Comparison of ENCODE assay signal across 9 mouse cellular contexts in the genomic region with DNA sequence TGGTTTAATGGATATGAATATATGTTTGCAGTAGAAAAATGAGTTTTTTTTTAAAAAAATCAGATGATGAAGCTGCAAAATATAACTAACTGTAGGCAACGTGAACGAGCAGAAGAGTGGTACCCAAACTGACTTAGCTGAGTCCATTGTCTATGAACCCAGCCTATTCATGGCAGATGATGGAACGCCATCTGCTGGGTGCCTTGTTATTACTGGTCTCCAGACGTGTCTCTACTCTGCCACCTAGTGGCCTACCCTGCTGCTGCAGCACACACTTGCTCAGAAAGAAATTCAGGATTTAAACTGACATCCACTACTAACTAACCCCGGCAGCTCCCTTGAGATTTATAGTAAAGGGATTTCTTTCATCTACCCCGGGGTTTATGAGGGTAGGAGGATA.
A peak's percentile ranks its signal among the peaks of the same experiment; 100 is the strongest.
DNase-seq lines count a peak whose midpoint lies in the region; ATAC-seq and TF ChIP-seq lines count a peak whose summit lies in the region.
"Had no signal": no experiment of that assay in that cellular context is flagged by ENCODE, and none has a peak within 500 bp of the region (broad histone marks: within the 10 kb centered on the region; RNA-seq: fewer than 3 reads in every experiment).

No protein-coding gene starts in this region.

- no peaks in the 10 kb centered on the region for H3K36me3 ChIP-seq in MEL (ENCODE audit: control insufficient read depth in 1 of 2, insufficient read depth in 2 of 2, low read length in 2 of 2)
- H3K36me3 ChIP-seq in forebrain, embryonic 13.5 days (ENCODE audit: poor library complexity, severe bottlenecking), result no peaks in the 10 kb centered on the region
- H3K36me3 ChIP-seq in hindbrain, embryonic 11.5 days (ENCODE audit: control insufficient read depth, insufficient read depth, low read length), result no peaks in the 10 kb centered on the region
- H3K36me3 ChIP-seq: liver, embryonic 15.5 days had no signal

- no peaks in the 10 kb centered on the region for H3K27me3 ChIP-seq in MEL (ENCODE audit: control insufficient read depth in 1 of 2, insufficient read depth in 2 of 2, low read length in 2 of 2)
- no peaks in the 10 kb centered on the region for H3K27me3 ChIP-seq in forebrain, embryonic 13.5 days
- no peaks in the 10 kb centered on the region for H3K27me3 ChIP-seq in hindbrain, embryonic 11.5 days (ENCODE audit: control insufficient read depth, insufficient read depth, low read length)
- H3K27me3 ChIP-seq: liver, embryonic 15.5 days had no signal

- TF ChIP-seq POLR2A in MEL (IDR thresholded peaks at IDR 0.05; ENCODE audit: control insufficient read depth in 1 of 2, insufficient read depth in 1 of 2, low read depth in 1 of 2, low read length in 2 of 2, poor library complexity in 1 of 2), result no peak

- peak; percentile 77 for ATAC-seq in forebrain, embryonic 13.5 days
- ATAC-seq in hindbrain, embryonic 11.5 days (ENCODE audit: low FRiP score), result peak; percentile 67
- peak; percentile 98 for ATAC-seq in megakaryocyte progenitor cell, adult 5-6 weeks (replicated peaks; ENCODE audit: poor library complexity)

- no peaks in the 10 kb centered on the region for H3K4me1 ChIP-seq in MEL (ENCODE audit: control insufficient read depth in 1 of 2, insufficient read depth in 2 of 2, low read length in 2 of 2)
- H3K4me1 ChIP-seq in forebrain, embryonic 13.5 days, result no peaks in the 10 kb centered on the region
- no peaks in the 10 kb centered on the region for H3K4me1 ChIP-seq in hindbrain, embryonic 11.5 days (replicated peaks; ENCODE audit: control insufficient read depth, insufficient read depth, low read length)
- H3K4me1 ChIP-seq: liver, embryonic 15.5 days had no signal

- no peak overlapping the region for H3K4me3 ChIP-seq in MEL (ENCODE audit: control insufficient read depth in 1 of 2, insufficient read depth in 1 of 2, low read depth in 2 of 2, low read length in 2 of 2)
- H3K4me3 ChIP-seq in forebrain, embryonic 13.5 days, result no peak overlapping the region
- no peak overlapping the region for H3K4me3 ChIP-seq in hindbrain, embryonic 11.5 days (ENCODE audit: low read depth, low read length)
- H3K4me3 ChIP-seq: liver, embryonic 15.5 days had no signal

- 10% methylated on average over 6 of the region's 6 CpGs for WGBS in forebrain, embryonic 13.5 days
- 19% methylated on average over 6 of the region's 6 CpGs for WGBS in hindbrain, embryonic 11.5 days

- TF ChIP-seq EP300 in MEL (IDR thresholded peaks at IDR 0.05; ENCODE audit: low read depth in 1 of 2, low read length in 2 of 2), result no peak

- TF ChIP-seq RAD21 in MEL (IDR thresholded peaks at IDR 0.05; ENCODE audit: low read depth, low read length), result peak; percentile 84

- H3K4me2 ChIP-seq in forebrain, embryonic 13.5 days, result no peak overlapping the region
- no peak overlapping the region for H3K4me2 ChIP-seq in hindbrain, embryonic 11.5 days (replicated peaks; ENCODE audit: low read depth, low read length)
- H3K4me2 ChIP-seq: liver, embryonic 15.5 days had no signal

- peak; percentile 86 for DNase-seq in MEL (ENCODE audit: low read depth, low spot score)
- DNase-seq in c-Kit-positive CD71-negative TER-119-negative erythroid progenitor cells, embryonic 14.5 days (ENCODE audit: low read depth), result peak; percentile 82
- DNase-seq in hindbrain, embryonic 11.5 days (ENCODE audit: low spot score), result peak; percentile 93
- DNase-seq in layer of hippocampus, postnatal 25 days (ENCODE audit: extremely low spot score in 1 of 2, low spot score in 1 of 2), result peak; percentile 73 to 96
- peak; percentile 94 for DNase-seq in right cerebral cortex, postnatal 10 days (ENCODE audit: low spot score in 2 of 2)
- peak; percentile 91 for DNase-seq in urinary bladder, postnatal 14 days (ENCODE audit: low spot score)

- H3K27ac ChIP-seq in MEL (ENCODE audit: control insufficient read depth, low read depth, low read length), result no peak overlapping the region
- no peak overlapping the region for H3K27ac ChIP-seq in forebrain, embryonic 13.5 days
- no peak overlapping the region for H3K27ac ChIP-seq in hindbrain, embryonic 11.5 days (ENCODE audit: low read depth, low read length)
- H3K27ac ChIP-seq: liver, embryonic 15.5 days had no signal

- TF ChIP-seq CTCF in MEL (IDR thresholded peaks at IDR 0.05 in 2 of 3, conservative IDR thresholded peaks at IDR 0.05 in 1 of 3; ENCODE audit: control insufficient read depth in 1 of 3, insufficient read depth in 1 of 3, low read depth in 2 of 3, low read length in 3 of 3, poor library complexity in 1 of 3, severe bottlenecking in 1 of 3), result peak in 2 of 3 experiments; percentile 83 to 92; a peak in 5 of 6 replicates

- H3K79me2 ChIP-seq in MEL (ENCODE audit: control insufficient read depth, insufficient read depth, low read length, poor library complexity), result no peaks in the 10 kb centered on the region

- no peak overlapping the region for H3K9ac ChIP-seq in MEL (ENCODE audit: control insufficient read depth, low read depth, low read length, poor library complexity, severe bottlenecking)
- no peak overlapping the region for H3K9ac ChIP-seq in forebrain, embryonic 13.5 days
- H3K9ac ChIP-seq in hindbrain, embryonic 11.5 days (ENCODE audit: low read depth, low read length), result no peak overlapping the region
- H3K9ac ChIP-seq: liver, embryonic 15.5 days had no signal

- H3K9me3 ChIP-seq in MEL (replicated peaks; ENCODE audit: insufficient read depth, low read length), result no peaks in the 10 kb centered on the region
- no peaks in the 10 kb centered on the region for H3K9me3 ChIP-seq in forebrain, embryonic 13.5 days (replicated peaks)
- no peaks in the 10 kb centered on the region for H3K9me3 ChIP-seq in hindbrain, embryonic 11.5 days (ENCODE audit: control insufficient read depth, low read length)
- H3K9me3 ChIP-seq: liver, embryonic 15.5 days had no signal

TF ChIP-seq in MEL, 35 proteins besides CTCF, POLR2A, EP300 and RAD21:
- 0 out of 2 replicates have a peak, but pooled peaks have one; percentile 58 for TF ChIP-seq JUND (IDR thresholded peaks at IDR 0.05; ENCODE audit: low read depth, low read length)
- TF ChIP-seq SMC3 (IDR thresholded peaks at IDR 0.05; ENCODE audit: low read depth, low read length), result peak; percentile 95
- no peak for TF ChIP-seq ZKSCAN1 (IDR thresholded peaks at IDR 0.05; ENCODE audit: low read depth, low read length)
- peak; percentile 85 for TF ChIP-seq ZC3H11A (IDR thresholded peaks at IDR 0.05; ENCODE audit: low read depth, low read length)
- TF ChIP-seq GABPA (IDR thresholded peaks at IDR 0.05; ENCODE audit: low read depth, low read length), result no peak
